Mouse (Mus musculus): ENCODE results near the gene Sh3gl3. TPM values are rescaled to one million over a fixed set of nuclear protein-coding genes. Genes with fewer than 3 reads are reported as not detected.

The Sh3gl3 gene
- total and polyA plus RNA-seq, 3 experiments = 0.49 to 7.9 (median 5.8) TPM

DNA sequence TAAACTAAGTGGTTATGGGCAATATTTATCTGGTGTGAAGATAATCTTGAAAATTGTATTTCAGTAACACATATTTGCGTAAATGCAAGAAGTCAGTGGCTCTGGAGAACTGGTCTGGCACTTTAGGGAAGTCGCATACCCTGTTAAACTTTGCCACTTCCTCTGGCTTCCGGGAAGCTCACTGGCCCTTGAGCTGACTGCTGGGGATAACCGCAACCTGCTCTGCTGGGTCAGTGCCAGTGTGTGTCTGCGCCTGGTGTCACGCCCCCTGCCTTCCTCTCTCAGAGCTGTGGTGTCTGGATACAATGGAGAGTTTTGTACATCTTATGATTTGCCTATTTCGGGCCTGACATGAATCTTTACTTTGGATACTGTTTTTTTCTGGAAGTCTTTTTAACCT lies 119.8 kb downstream of the Sh3gl3 start:
- no peak for DNase-seq

DNA sequence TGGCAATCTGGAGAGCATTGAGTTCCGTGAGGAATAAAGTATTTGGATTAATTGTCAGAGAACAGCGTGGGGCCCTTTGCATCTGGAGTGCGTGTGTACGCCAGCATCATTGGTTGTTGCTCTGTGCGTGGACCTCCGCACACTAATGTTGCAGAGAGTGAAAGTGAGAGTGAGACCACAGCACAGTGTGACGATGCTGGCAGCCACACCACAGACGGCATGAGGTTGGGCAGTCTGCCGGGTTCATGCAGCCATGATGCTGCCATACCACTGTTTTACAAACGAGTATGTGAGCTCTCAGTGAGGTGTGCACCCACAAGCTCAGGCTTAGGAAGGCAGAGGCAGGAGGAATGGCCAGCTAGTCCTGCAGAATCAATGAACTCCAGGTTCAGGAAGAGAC lies 120.4 kb downstream of the Sh3gl3 start:
- DNase-seq = no peak

DNA sequence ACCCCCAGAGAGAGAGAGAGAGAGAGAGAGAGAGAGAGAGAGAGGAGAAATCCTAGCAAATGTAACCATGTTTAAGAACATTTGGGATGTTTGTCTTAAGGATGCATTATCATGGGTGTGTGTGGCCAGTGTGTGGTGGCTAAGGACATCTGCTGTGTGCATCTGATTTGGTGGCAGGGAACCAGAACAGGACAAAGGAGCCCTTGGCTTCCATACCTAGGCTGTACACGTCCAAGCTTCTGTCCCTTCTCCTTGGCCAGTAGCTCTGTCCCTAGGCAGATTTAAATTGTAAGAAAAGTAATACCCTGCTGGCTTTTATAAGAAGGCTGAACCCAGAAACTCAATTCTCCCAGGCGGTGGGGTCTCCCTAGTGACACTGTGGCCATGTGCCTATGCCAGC lies 121.0 kb downstream of the Sh3gl3 start:
- DNase-seq = no peak

DNA sequence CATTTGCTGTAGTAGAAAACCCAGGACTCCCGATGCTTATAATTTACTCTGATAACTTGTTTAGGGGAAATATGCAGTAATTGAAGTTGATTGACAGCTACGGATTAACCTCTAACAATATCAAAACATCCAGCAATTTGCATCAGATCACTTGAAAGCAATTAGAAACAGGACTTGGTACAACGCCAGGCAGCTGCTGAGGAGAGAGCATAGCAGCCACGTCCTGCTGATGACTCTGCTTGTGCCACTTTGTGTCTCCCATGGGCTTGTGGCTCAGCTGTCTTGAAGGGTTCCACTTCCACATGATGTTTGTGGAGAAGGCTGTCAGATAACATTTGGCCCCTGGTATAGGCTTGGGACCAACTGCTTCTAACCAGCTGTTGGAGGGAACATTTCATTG lies 134.8 kb downstream of the Sh3gl3 start:
- no peak for DNase-seq

DNA sequence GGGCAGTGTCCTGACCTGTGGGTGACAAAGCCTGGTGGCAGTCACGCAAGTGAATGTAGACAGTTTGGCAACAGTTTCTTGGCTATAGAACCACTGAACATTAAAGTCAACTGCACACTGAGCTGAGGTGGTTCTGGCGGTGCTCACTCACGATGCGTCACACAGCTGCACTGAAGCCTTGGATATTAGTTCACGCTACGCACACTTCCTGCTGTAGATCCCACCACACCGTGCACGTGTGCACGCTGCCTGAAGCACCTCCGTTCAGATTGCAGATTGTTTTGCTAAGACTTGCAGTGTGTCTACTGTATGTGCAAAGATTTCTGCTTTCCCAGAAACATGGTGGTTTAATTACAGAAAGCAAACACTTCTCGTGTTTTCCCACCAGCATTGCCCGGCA lies 144.9 kb downstream of the Sh3gl3 start:
- no peak for DNase-seq

DNA sequence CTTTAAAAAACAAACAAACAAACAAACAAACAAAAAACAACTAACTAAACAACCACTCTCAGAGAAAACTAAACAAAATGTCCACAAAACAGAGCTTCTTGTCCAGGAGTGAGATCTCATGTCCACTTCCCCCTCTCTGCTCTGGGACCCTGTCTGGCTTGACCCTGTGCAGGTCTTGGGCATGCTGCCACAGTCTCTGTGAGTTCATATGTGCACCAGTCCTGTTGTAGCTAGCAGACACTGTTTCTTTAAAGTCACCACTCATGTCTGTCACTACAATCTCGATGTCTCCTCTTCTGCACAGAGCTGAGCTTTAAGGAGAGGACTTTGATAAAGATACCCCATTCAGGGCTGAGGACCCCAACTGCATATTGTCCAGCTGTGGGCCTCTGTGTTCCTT lies 153.0 kb downstream of the Sh3gl3 start:
- DNase-seq = no peak

DNA sequence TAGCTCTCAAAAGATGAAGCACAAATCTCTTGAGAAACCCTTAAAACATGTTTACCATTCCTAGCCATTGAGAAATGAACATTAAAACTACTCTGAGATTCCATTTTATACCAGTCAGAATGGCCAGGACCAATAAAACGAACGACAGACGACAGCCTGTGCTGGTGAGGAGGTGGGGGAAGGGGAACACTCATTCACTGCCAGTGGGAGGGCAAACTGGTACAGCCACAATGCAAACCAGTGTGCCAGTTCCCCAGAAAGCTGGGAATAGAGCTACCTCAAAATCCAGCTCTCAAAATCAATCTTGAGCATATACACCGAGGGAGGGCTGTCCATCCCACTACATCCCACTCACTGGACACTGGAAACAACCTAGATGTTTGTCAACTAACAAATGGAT lies 153.6 kb downstream of the Sh3gl3 start:
- DNase-seq = no peak

DNA sequence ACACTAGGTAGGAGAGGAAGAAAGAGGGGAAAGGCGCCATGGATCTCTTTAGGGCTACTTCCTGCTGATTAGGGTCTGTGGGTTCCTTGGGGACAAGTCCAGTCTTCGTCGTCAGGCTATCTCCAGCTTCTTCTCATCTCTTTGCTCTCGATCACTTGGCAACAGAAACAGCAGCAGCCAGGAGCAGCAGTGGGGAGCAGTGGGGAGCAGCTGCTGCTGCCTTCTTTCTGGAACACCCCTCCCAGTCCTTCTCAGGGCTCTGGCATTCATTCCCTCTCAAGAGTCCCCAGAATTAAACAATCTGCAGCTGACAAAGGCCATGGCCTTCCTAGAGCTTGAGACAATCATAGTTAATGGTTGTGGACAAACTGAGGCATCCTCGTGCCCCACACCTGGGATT lies 154.2 kb downstream of the Sh3gl3 start:
- DNase-seq = no peak

DNA sequence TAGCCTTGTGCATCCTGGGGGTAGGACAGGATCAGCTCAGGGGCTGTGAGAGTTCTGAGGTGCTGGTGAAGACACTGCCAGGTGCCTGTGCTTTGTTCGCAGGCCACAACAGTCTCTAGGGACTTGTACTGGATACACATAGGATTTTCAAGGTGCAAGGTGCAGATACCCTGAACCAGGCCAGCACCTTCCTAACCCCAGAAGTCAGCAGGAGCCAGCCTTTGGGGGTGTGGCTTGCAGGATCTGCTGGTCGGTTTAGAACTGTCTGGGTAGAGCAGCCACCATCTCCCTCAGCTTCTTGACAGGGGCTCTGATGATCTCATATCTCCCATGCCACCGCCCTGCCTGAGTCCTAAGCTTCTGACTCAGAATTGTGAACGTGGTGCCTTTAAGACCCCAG lies 156.2 kb downstream of the Sh3gl3 start:
- DNase-seq = no peak

DNA sequence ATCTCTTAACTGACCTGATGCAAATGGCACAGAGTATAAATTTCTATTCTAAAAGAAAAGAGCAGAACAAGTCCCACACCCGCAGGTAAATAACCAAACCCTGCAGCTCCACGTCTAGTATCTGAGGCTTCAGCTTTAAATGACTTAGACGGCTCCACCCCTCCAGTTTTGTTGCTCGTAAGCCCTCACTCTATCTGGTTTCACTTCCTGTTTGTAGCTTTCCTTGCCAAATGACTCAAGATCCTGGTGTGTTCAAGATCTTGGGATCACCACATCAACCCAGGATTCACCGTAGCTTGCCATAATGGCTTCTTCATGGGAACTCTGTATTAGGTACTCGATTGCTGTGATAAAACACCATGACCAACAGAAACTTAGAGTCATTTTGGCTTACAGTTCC lies 157.2 kb downstream of the Sh3gl3 start:
- DNase-seq = no peak

DNA sequence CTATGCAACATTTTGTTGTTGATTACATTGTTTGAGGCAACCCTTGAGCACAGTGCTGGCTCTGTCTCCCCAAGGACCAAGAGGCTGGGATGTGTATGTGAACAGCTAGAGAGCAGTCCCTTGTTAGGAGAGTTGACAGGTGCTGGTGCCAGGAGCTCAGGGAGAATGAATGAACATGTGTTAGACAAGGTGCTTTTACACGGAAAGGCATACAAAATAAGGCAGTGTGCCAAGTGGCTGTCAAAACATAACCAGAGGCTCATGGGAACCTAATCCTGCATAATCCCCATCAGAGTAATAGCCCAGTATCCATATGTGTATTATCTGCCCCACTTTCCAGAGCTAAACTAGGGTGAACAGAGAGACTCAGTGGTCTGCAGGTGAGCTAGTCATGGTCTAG lies 160.4 kb downstream of the Sh3gl3 start:
- no peak for DNase-seq

DNA sequence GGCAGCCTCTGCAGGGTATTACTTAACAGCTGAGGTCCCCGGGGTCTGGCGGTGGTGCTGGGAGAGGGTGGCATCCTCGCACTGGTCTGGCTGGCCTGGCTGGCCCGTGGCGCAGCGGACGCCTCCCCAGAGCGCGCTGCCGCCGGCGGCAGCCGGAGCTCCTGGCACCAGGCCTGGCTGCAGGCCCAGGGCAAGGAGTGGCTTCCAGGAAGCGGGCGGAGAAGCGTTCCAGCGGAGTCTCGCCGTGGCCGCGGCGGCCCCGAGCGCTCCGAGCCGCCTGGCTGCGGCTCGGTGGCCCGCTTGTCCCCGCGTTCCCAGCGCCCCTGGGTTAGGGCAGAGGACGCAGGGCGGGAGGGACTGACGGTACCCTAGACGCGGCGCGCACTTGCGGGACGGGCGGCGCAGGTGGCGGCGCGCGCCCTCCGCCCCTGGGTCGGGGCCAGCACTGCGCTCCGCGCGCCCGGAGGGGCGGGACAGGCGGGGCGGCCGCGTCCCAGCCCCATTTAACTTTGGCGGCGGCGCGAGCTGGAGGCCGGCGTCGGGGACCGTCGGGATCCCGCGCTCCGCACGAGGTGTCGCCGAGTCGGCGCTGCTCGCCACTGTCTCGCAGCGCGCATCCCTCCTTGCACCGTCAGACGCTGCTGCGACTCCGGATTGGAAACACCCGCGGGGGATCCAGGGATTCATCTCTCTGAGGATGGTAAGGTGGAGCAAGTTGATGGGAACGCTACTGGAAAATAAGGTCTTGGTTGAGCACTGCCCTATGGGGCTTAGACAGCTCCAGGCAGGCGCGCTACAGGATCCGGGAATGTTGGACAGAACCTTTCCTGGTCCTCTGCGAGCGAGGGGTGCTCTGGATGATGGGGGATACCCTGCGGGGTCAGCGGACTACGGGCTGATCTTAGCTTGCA lies 161.8 kb downstream of the Sh3gl3 start, which contains the start of gene Adamtsl3:
Adamtsl3 (plus strand) TSS at position 484 of the 911 bp plus-strand sequence.
- DNase-seq = peak; percentile 57

DNA sequence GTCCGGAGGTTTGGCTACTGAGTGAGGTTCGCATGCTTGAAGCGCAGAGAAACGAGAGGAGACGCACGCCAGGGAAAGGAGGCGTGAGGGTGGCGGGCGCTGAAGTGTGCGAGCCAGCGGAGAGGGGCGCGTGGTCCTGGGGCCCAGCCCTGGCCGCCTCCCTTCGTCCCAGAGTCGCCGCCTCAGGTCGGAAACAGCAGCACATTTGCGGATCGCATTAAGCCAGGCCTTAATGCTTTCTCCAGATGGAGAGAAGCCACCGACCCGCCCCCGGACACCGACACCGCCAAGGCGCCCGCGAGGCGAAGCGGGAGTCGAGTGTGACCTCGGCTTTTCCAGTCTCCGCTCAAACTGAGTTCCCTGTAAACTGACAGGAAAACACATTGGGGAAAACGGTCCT lies 162.5 kb downstream of the Sh3gl3 start:
- no peak for DNase-seq

DNA sequence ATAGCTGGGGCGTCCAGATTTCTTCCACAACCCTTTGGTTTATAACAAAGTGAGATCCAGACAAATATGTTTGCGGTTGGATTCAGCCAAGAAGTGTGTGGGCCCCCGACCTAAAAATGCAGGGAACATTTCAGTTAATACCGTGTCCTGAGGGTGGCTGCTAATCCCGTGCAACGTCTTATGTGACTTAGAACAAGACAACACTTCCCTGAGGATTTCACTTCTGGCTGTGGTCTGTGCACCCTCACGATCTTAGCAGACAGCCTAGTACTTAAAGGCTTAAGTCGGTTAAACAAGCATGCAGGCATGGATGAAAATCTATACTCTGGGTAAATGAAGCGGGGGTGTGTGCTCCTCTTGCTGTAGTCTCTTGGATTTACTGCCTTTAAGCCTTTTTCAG lies 164.5 kb downstream of the Sh3gl3 start:
- DNase-seq = no peak

DNA sequence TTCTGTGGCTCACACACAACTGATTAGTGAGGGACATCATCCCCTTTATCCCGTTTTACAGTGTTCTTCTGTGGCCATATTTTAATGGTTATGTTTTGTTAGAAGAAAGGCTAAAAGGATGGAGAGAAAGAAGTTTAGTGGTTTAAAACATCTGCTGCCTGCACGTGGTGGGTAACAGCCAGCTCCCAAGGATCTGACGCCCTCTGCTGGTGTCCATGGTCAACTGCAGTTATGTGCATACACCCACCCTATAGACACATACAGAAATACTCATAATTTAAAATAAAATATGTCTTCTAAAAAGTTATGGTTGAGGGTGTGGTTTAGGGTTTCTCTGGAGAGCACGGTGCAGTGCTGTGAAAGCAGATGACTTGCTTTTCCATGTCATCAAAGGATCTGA lies 164.9 kb downstream of the Sh3gl3 start:
- no peak for DNase-seq

DNA sequence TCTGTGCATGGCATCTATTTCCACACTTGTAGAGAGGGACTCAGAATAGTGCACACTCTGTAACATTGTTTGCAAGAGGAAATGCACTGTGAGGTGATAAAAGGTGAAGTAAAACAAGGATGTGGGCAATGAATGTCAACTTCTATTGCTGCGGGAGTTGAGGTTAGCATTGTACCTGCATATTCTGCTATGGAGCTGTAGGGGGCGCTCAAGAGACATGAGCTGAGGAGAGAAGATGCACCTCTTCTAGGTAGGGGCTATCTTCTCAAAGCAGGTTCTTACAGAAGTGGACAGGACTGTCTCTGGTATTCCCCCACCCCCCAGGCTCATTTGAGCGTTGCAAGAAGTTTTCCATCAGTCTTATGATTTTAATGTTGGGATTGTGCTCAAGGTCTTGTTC lies 165.6 kb downstream of the Sh3gl3 start:
- DNase-seq = no peak

DNA sequence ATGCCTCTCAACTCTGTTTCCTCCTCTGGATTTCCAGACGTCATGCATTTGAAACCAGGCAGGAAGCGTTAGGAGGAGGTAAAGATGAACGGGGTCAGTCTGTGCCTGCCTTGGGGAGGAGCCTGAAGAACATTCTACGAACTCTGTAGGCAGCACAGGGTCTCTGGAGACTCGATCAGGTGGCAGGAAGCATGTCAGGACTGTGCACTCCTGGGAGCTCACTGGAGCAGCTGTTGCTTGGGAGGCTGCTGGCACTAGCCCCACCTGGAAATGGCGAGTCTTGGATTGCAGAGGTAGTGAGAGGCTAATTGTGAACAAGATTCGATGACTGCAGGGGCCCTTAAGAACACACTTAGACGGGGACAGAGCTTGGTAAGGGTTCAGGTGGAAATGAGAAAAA lies 167.8 kb downstream of the Sh3gl3 start:
- DNase-seq = no peak

DNA sequence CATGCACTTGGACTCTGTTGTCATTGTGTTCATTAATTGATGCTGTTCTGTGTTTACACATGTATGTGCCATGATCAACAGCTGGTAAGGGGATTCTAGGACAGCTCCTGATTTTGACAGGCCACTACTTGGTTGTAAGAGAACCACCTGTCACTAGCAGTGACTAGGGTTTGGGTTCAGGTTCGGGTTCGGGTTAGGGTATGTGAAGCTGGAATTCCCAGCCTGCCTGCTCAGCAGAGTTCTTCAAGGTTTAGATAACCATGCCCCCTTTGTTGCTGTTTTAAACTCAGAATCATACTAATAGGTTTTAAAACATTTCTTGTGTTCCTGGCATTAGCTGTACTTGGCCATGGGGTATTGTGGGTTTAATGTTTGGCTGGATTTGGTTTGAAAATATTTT lies 173.1 kb downstream of the Sh3gl3 start:
- DNase-seq = no peak

DNA sequence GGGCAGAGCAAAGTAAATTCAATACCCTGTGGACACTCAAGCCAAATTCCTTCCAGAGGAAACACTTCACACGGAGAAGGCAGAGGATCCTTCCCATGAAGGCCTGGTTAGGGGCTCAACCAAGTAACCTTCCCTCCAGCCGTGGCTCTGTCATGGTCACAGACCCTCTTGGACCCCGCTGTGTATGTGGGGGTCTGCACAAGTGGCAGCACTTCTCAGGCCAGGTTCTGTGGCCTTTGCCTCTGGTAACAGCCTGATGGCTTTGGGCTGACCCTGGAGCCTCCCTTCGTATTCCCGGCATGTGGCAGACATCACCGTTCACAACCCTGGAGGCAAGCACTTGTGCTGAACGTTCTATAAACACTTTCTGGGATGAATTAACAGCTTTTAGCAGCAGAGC lies 176.2 kb downstream of the Sh3gl3 start:
- DNase-seq = no peak

DNA sequence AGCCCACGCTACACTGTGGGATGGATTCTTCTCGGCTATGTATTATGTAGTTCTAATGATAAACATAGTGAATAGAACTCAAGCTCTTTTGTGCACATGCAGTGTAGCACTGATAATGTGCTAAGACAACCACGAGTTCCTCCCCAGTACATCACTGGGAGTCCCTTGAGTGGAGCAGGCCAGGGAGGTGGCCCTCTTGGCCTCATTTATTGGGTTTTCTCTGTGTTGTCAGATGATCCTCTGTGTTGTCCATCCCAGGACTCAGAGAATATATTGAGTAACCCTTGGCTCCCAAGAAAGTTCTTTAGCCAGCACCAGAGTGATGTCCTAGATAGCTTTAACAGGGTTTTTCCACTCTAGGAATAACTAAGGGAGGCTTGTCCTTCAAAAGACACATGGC lies 176.8 kb downstream of the Sh3gl3 start:
- no peak for DNase-seq
